Mouse (Mus musculus) midbrain, embryonic 16.5 days (tissue): ENCODE results near the gene Dip2b. TPM values are rescaled to one million over a fixed set of nuclear protein-coding genes. Genes with fewer than 3 reads are reported as not detected.

Experiments
- ATAC-seq: fragments of 200-750 bp; cut with Nextera tagmentation; 2 replicates; pipeline ENCODE4 v1.8.0; 2017; ENCODE audit warnings: moderate TSS enrichment
- H3K27ac ChIP-seq: fragments of 300-500 bp; sonication (generic); 2 replicates; pipeline ENCODE4 v1.5.1; 2014; ENCODE audit warnings: mild to moderate bottlenecking, low read length, mixed read lengths
- H3K27me3 ChIP-seq: fragments of 300-500 bp; sonication (generic); 2 replicates; pipeline ENCODE4 v1.6.1; 2014; ENCODE audit warnings: low read depth, low read length, mixed read lengths; ENCODE audit not compliant: control insufficient read depth, insufficient read depth
- H3K36me3 ChIP-seq: fragments of 300-500 bp; sonication (generic); 2 replicates; pipeline ENCODE4 v1.6.1; 2014; ENCODE audit warnings: mild to moderate bottlenecking, low read length, moderate library complexity, mixed read lengths; ENCODE audit not compliant: control insufficient read depth, insufficient read depth
- H3K4me1 ChIP-seq: fragments of 300-500 bp; sonication (generic); 2 replicates; pipeline ENCODE4 v1.6.1; 2014; ENCODE audit warnings: mild to moderate bottlenecking, low read length, mixed read lengths; ENCODE audit not compliant: control insufficient read depth, insufficient read depth
- H3K4me2 ChIP-seq: fragments of 300-500 bp; sonication (generic); 2 replicates; pipeline ENCODE4 v1.6.1; 2014; ENCODE audit warnings: mild to moderate bottlenecking, low read length, mixed read lengths
- H3K4me3 ChIP-seq: fragments of 300-500 bp; sonication (generic); 2 replicates; pipeline ENCODE4 v1.5.1; 2014; ENCODE audit warnings: low read depth, mild to moderate bottlenecking, low read length, moderate library complexity, mixed read lengths
- H3K9ac ChIP-seq: fragments of 300-500 bp; sonication (generic); 2 replicates; pipeline ENCODE4 v1.6.1; 2014; ENCODE audit warnings: low read depth, low read length, mixed read lengths
- H3K9me3 ChIP-seq: fragments of 300-500 bp; sonication (generic); replicated peaks from 2 replicates; pipeline ENCODE4 v1.6.1; 2014; ENCODE audit warnings: mild to moderate bottlenecking, low read length, mixed read lengths; ENCODE audit not compliant: control insufficient read depth, poor library complexity, severe bottlenecking
- WGBS: fragments of 180-500 bp; shearing (Covaris S2); extraction: QIAGEN DNeasy Blood & Tissue Kit; methylation state at CpG from one replicate; pipeline ENCODE4 v1.1.7; 2014; 5-methylcytosine and 5-hydroxymethylcytosine counted together
- polyA plus RNA-seq: library from polyadenylated mRNA; unstranded; fragments of >200 nt; fragmentation: Nextera tagmentation; extraction: Ambion mirVana; gene quantifications from 2 replicates; pipeline ENCODE4 v1.2.1, GENCODE M21; 2015

The Dip2b gene
- polyA plus RNA-seq, 1 experiment from 2014 or later = 16.5 TPM

- H3K9me3 ChIP-seq = no peaks in the 10 kb centered on the region
- ATAC-seq = no peak
- no peak overlapping the region for H3K4me2 ChIP-seq
- no peak overlapping the region for H3K9ac ChIP-seq
- H3K27me3 ChIP-seq = no peaks in the 10 kb centered on the region
- 78% methylated on average over 6 of the region's 6 CpGs for WGBS
- peaks cover 38% of the 10 kb centered on the region for H3K36me3 ChIP-seq
- H3K4me3 ChIP-seq = no peak overlapping the region
- no peaks in the 10 kb centered on the region for H3K4me1 ChIP-seq
- no peak overlapping the region for H3K27ac ChIP-seq
Measured at GRCm38 (mm10) chr15:100167791-100168190, 129.3 kb downstream of the Dip2b start.

GRCm38 (mm10) chr15:100168191-100168606 is 129.7 kb downstream of the Dip2b start:
- H3K4me3 ChIP-seq = no peak overlapping the region
- H3K4me1 ChIP-seq = no peaks in the 10 kb centered on the region
- ATAC-seq = no peak
- H3K27me3 ChIP-seq = no peaks in the 10 kb centered on the region
- no peak overlapping the region for H3K9ac ChIP-seq
- H3K9me3 ChIP-seq = no peaks in the 10 kb centered on the region
- H3K4me2 ChIP-seq = no peak overlapping the region
- H3K36me3 ChIP-seq = peaks cover 42% of the 10 kb centered on the region
- 94% methylated on average over 8 of the region's 8 CpGs for WGBS
- no peak overlapping the region for H3K27ac ChIP-seq

GRCm38 (mm10) chr15:100175176-100175575 is 136.7 kb downstream of the Dip2b start:
- ATAC-seq = no peak
- no peak overlapping the region for H3K27ac ChIP-seq
- WGBS = 91% methylated on average over 6 of the region's 6 CpGs
- no peak overlapping the region for H3K4me3 ChIP-seq
- H3K9me3 ChIP-seq = no peaks in the 10 kb centered on the region
- peaks cover 42% of the 10 kb centered on the region for H3K36me3 ChIP-seq
- H3K9ac ChIP-seq = no peak overlapping the region
- no peaks in the 10 kb centered on the region for H3K27me3 ChIP-seq
- H3K4me2 ChIP-seq = no peak overlapping the region
- no peaks in the 10 kb centered on the region for H3K4me1 ChIP-seq

GRCm38 (mm10) chr15:100177167-100177566 is 138.7 kb downstream of the Dip2b start:
- H3K4me1 ChIP-seq = no peaks in the 10 kb centered on the region
- WGBS = 94% methylated on average over 3 of the region's 3 CpGs
- H3K9me3 ChIP-seq = no peaks in the 10 kb centered on the region
- H3K36me3 ChIP-seq = peaks cover 43% of the 10 kb centered on the region
- no peaks in the 10 kb centered on the region for H3K27me3 ChIP-seq
- no peak overlapping the region for H3K9ac ChIP-seq
- no peak overlapping the region for H3K4me3 ChIP-seq
- H3K27ac ChIP-seq = no peak overlapping the region
- no peak for ATAC-seq
- no peak overlapping the region for H3K4me2 ChIP-seq

GRCm38 (mm10) chr15:100177575-100177974 is 139.1 kb downstream of the Dip2b start:
- Histone ChIP-seq H3K27me3 (no peaks in the 10 kb centered on the region), H3K9me3 (no peaks in the 10 kb centered on the region), H3K9ac (no peak overlapping the region), H3K27ac (no peak overlapping the region), H3K4me2 (no peak overlapping the region), H3K4me1 (no peaks in the 10 kb centered on the region), H3K36me3 (peaks cover 42% of the 10 kb centered on the region), H3K4me3 (no peak overlapping the region)
- ATAC-seq = no peak
- WGBS = 91% methylated on average over 9 of the region's 9 CpGs

GRCm38 (mm10) chr15:100178487-100178886 is 140.0 kb downstream of the Dip2b start:
- peaks cover 38% of the 10 kb centered on the region for H3K36me3 ChIP-seq
- H3K4me3 ChIP-seq = no peak overlapping the region
- no peak overlapping the region for H3K9ac ChIP-seq
- 70% methylated on average over 7 of the region's 7 CpGs for WGBS
- no peaks in the 10 kb centered on the region for H3K27me3 ChIP-seq
- no peaks in the 10 kb centered on the region for H3K9me3 ChIP-seq
- H3K4me1 ChIP-seq = no peaks in the 10 kb centered on the region
- H3K4me2 ChIP-seq = no peak overlapping the region
- no peak overlapping the region for H3K27ac ChIP-seq
- ATAC-seq = no peak

GRCm38 (mm10) chr15:100179685-100180084 is 141.2 kb downstream of the Dip2b start:
- Histone ChIP-seq H3K36me3 (peaks cover 40% of the 10 kb centered on the region), H3K4me3 (no peak overlapping the region), H3K9ac (no peak overlapping the region), H3K27ac (no peak overlapping the region), H3K9me3 (no peaks in the 10 kb centered on the region), H3K4me2 (no peak overlapping the region), H3K4me1 (no peaks in the 10 kb centered on the region), H3K27me3 (no peaks in the 10 kb centered on the region)
- ATAC-seq = no peak
- WGBS = 94% methylated on average over 6 of the region's 6 CpGs

- no peaks in the 10 kb centered on the region for H3K9me3 ChIP-seq
- no peak overlapping the region for H3K4me2 ChIP-seq
- WGBS = 80% methylated on average over 4 of the region's 4 CpGs
- peaks cover 36% of the 10 kb centered on the region for H3K36me3 ChIP-seq
- ATAC-seq = no peak
- H3K4me1 ChIP-seq = no peaks in the 10 kb centered on the region
- no peak overlapping the region for H3K27ac ChIP-seq
- H3K27me3 ChIP-seq = no peaks in the 10 kb centered on the region
- no peak overlapping the region for H3K4me3 ChIP-seq
- no peak overlapping the region for H3K9ac ChIP-seq
Measured at GRCm38 (mm10) chr15:100180221-100180620, 141.8 kb downstream of the Dip2b start.

GRCm38 (mm10) chr15:100181841-100182240 is 143.4 kb downstream of the Dip2b start:
- no peaks in the 10 kb centered on the region for H3K27me3 ChIP-seq
- H3K4me2 ChIP-seq = no peak overlapping the region
- H3K4me3 ChIP-seq = no peak overlapping the region
- H3K27ac ChIP-seq = no peak overlapping the region
- no peaks in the 10 kb centered on the region for H3K4me1 ChIP-seq
- H3K9me3 ChIP-seq = no peaks in the 10 kb centered on the region
- no peak overlapping the region for H3K9ac ChIP-seq
- 84% methylated on average over 10 of the region's 10 CpGs for WGBS
- peaks cover 48% of the 10 kb centered on the region for H3K36me3 ChIP-seq
- ATAC-seq = no peak
